Mouse (Mus musculus): ENCODE data around the gene Bmper. TPM values are rescaled to one million over a fixed set of nuclear protein-coding genes. Genes with fewer than 3 reads are reported as not detected.
A peak's percentile ranks its signal among the peaks of the same experiment; 100 is the strongest.

The Bmper gene
- total RNA-seq, 2 experiments from 2014 or later, result 3.6 to 5.1 TPM

DNA sequence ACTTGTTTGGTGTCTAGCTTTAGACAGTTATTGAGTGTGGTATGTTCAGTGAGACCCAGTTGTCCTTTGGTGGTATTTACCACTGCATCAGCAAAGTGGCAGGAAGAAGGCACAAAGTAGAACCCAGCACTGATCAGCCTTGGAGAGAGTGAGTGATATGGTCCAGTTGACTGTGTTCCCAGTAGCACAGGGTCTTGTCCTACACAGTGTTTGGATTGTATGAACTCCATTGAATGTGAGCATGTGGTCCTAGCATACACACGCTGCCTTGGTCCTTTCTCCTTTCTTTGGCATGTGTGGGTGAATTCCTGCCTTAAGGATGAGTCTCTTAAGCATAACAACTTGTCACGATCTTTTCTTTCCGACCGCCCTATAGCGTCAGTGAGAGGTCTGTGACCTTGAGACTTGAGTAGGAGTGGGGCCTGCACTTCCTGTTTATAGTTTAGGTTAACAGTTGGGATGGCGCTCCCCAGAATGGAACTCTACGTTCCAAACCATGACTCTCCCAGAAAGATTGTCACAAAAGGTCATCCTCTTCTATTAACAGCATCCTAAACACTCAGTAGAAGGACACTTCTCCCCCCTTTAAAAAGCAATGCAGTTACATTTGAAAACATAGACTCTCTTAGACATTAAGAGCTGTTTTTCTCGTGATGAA lies 10.7 kb downstream of the Bmper start:
- no peak for DNase-seq (ENCODE audit: low spot score)
- intact Hi-C loops (cut with DNase I), result no loop called here

DNA sequence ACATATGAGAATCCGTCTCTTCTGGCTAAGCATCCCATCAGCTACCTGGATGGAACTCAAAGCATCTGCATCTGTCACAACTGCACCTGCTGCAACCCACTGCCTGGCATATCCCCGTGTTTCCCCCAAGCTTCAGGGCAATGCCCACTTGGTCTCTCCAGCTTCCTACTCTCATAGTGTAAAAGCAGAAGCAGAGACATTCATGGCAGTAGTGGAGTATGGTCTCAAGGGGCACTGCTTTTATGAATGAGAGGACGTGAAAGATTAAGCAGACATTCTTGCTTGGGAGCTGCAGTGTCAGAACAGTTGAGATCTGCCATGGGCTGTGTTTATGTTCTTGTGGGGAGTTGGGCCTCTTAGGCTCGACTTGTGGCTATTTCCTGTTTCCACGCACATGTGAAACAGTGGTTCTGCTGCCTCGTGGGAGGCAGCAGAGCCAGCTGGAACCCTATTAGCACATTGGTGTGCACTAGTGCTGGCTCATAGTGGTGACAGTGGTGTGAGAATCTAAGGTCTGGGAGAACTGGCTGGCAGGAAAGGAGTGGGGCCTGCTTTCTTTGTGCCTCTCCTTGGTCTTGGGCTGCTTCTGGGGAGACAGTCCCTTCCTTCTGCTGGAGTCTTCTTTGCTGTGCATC lies 12.6 kb downstream of the Bmper start:
- DNase-seq (ENCODE audit: low spot score), result no peak

DNA sequence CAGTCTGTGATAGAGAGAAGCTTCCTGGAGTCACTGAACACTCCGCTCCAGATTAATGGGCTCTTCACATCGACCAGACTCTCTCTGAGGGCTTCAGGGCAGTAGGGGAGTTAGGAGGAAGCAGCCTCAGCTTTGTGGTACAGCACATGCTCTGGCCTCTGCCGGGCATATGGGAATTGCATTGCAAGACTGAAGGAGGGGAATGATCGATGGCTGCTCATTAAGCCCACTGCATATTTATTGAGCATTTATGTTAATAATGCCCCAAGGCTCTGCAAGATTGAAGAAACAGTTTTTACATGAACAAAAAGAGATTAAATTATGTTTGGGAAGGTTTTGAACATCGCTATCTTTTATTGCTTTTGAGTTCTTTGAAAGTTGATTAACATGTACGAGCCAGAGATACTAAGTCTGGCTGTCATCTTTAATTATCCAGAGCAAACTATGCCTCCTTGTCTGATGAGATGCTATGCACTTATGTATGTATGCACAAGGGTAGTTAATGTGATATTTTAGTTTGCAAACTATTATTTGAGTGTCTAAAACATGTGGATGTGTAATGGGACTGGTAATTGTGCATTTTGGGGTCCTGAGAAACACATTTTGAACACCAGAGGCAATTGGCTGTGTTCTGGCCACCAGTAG lies 13.9 kb downstream of the Bmper start:
- intact Hi-C loops (cut with DNase I), result no loop called here
- DNase-seq (ENCODE audit: low spot score), result no peak

More for the DNA sequence above, 12.6 kb downstream of the Bmper start:
- intact Hi-C loops (cut with DNase I), result no loop called here

DNA sequence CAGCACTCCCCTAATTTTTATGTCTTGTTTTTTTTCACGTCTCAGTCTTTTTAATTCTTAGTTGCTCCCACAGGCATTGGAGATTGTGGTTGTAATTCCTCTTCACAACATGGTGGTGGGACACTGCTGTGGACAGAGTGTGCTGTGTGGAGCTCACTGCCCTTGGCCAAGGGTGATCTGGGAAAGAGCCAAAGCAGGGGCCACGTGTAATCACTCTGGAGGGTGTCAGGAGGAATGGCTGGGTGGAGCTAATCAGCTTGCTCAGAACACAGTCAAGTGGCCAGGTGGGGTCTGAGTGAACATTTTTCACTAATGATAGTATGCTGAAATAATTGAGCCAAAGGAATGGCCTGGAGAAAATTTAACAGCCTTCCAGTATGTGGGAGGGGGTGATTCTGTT lies 16.1 kb downstream of the Bmper start:
- no peak for DNase-seq (ENCODE audit: low spot score)
- intact Hi-C loops (cut with DNase I), result no loop called here

DNA sequence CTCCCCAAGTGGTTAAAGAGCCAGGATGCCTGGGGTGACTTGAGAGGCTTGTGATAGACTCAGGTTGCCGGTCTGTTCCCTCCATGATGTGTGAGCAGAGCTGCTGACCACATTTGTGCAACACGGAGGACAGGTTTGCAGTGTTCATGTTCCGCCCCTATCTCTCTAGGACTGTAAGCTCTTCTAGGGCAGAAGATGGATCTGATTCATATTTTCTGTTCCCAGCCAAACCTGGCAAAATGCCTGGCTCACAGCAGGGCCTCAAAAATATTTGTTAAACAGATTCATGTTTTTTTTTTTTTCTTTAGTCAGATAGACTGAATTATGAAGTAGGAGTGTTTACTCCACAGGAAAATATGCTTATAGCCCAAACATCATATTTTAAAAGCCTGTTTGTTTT lies 20.0 kb downstream of the Bmper start:
- DNase-seq (ENCODE audit: low spot score), result no peak
- intact Hi-C loops (cut with DNase I), result loop anchor here (10.0 kb wide), 1 partner anchor 538 kb away; no protein-coding TSS in a partner anchor

DNA sequence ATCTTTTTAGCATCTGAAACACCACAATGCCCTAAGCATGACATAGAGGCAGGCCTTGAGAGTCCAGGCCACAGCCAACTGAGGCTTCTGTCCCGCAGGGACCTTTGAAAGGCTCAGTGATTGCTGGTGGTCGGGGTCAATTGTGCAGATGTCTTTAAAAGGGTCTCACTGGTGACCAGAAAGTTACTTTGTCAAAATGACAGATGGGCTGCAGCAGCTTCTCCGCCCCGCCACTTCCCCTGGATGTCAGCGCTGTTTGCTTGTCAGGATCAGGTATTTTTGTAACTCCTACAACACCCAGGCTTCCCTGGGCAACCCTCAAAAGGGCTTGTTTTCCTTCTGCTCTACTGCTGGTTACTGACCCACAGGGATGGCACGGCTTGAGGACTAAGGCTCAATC lies 21.0 kb downstream of the Bmper start:
- DNase-seq (ENCODE audit: low spot score), result no peak
- intact Hi-C loops (cut with DNase I), result loop anchor here (10.0 kb wide), 1 partner anchor 539 kb away; no protein-coding TSS in a partner anchor

DNA sequence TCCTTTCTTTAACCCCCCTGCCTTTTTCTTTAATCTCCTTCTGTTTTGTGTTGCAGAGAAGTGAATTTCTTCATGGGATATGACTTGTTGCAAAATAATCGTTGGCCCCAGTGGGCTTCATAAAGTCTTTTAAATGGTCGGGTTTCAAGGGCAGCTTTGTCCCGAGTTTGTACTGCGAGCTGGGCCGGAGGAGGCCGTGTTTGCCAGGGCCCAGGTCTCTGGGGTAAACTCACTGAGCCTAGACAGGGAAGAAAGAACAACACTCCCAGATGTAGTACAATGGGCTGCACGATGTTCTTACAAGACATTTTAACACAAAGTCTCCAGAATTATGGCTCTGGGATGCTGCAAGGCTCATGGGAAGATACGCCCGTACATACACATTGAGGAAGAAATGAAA lies 23.5 kb downstream of the Bmper start:
- DNase-seq (ENCODE audit: low spot score), result peak; percentile 45
- intact Hi-C loops (cut with DNase I), result loop anchor here (10.0 kb wide), 1 partner anchor 542 kb away; no protein-coding TSS in a partner anchor

DNA sequence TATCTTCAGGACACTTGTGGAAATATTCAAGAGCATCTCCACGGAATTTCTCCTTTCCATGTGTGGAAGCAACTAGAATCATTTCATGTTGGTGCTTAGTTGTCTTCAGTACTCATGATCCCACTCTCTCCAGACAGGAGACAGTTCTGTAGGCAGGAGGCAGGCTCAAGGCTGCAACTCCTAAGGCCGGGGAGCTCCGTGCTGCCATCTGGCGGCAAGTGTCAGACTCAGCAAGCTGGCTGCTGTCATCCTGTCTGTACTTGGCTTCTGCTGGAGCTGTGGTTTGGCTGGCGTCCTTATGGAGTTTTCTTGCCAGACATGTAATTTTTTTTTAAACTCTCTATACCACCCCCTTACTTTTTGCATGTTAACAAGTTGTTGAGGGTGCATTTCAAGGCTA lies 27.1 kb downstream of the Bmper start:
- peak; percentile 53 for DNase-seq (ENCODE audit: low spot score)
- intact Hi-C loops (cut with DNase I), result no loop called here

DNA sequence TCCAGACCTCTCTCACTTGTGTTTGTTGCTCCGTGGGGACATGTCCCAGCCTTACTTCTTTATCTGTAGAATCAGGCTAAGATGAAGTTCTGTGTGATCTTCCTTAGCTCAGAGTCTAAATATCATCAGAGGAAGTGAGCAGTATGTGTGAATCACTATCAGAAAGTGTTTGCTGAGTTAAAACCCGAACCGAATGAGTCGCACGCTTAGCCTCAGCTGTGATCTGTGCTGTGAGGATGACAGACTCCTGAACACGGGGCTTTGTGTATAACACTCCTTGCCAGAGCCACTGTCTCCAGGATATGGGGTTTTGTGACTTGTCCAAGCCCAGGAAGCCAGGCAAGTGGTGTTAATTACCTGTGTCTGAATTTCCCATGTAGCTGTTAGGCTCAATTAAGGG lies 28.1 kb downstream of the Bmper start:
- DNase-seq (ENCODE audit: low spot score), result no peak
- intact Hi-C loops (cut with DNase I), result no loop called here

DNA sequence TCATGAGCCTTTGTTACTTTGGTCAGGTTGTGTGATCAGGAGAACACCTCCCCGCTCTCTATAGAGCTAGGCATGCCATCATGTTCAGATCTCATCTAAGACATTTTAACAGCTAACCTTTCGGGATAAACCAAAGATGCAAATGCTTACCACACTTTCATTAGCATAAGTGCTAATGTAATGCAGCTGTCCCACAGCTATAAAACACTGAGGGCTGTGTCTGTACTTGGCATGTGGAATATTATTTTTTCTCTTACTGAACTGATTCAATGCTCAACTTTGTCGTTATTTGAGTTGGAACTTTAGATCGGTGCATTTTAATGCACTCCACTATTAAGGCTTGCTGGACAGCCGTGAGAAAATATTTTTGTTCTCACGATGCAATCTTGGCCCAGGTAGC lies 30.7 kb downstream of the Bmper start:
- intact Hi-C loops (cut with DNase I), result no loop called here
- no peak for DNase-seq (ENCODE audit: low spot score)

DNA sequence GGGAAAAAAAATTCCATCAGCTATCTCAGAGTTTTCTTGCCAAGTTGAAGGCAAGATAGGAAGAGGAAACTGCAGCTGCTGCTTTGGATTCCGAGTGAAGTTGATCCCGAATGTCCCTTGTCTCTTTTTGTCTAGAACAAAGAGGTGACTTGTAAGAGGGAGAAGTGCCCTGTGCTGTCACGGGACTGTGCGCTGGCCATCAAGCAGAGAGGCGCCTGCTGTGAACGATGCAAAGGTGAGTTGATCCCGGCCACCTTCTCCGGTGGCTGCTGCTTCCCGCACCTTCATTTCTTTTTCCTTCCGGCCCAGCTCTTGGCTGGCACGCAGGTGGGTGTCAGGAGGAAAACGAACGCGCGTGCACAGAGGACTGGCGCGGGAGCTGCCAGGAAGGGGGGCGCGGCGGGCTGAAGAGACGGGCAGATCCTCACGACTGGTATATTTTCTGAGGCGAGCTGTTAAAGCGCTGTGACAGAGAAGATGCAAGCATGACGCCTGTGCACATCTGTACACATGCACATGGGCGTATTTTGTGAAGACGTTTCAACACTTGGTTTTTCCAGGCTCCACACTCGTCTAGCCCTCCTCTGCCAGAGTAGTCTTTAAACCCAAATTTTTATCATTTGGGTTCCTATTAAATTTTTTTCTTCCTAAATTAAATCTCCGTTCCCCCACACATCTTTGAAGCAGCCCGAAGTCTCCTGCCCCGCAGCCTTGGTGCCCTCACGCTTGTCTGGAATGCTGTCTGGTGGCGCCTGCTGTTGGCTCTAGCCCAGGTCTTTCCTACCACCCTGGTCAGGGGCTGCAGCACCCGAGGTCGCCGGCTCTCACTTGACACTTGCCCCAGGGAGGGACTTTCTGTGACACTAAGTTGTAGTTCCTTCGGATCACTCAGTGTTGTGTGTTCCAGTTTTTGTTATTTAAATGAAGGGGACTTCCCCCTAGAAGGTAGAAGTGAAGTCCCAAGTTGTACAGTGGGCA lies 31.6 kb downstream of the Bmper start:
- intact Hi-C loops (cut with DNase I), result no loop called here

DNA sequence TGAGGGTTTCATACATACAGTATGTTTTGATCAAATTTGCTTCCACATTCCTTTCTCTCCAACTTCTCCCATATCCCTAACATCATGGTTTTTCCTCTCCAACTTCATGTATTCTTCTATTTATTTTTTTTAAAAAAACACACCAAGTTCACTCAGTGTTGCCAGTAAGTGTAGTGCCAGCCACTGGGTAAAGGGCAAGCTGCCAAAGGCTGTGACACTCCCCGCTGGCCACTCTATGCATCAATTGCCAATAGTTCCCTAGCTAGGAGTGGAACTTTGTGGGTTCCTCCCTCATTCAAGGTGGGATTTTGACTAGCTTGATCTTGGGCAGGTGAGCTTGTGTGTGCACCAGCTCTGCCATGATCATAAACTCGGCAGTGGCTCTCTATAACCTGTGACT lies 33.0 kb downstream of the Bmper start:
- DNase-seq (ENCODE audit: low spot score), result no peak
- intact Hi-C loops (cut with DNase I), result no loop called here

More for the DNA sequence above, 31.6 kb downstream of the Bmper start:
- no peak for DNase-seq (ENCODE audit: low spot score)

DNA sequence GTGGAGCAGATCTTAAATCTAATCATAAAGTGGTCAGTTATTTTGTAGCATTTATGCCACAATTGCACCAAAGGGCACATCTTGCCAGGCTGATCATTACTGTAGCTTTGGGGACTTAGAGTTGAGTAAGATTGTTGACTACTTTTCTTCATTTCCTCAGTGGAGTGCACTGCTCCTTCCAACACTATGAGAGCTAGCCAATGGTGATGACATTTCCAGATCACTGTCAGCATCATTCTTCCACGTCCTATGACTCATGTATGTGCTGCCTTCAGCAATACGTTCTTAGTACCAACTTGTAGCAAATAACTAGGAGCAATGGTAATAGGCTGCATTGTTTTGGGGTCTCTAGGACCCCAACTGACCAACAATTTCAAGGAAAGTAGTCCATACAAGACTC lies 33.7 kb downstream of the Bmper start:
- intact Hi-C loops (cut with DNase I), result no loop called here

DNA sequence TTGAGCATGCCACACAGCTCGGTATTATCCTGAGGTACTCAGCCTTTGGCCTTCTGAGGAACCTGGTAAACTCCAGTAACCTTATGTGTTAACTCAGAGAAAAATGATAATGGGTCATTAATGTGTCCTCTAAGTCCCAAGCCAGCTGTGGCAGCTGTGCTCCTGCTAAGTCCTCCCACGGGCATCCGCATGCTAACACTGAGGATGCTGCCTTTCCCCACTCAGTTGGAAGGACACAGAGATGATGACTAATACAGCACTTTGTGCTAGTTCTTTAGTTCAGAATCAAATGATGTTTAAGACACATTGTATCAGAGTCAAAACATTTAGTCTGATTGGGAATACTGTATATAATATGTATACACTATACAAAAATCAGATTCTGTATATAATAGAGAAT lies 39.0 kb downstream of the Bmper start:
- no peak for DNase-seq (ENCODE audit: low spot score)
- intact Hi-C loops (cut with DNase I), result no loop called here

More for the DNA sequence above, 33.7 kb downstream of the Bmper start:
- no peak for DNase-seq (ENCODE audit: low spot score)

DNA sequence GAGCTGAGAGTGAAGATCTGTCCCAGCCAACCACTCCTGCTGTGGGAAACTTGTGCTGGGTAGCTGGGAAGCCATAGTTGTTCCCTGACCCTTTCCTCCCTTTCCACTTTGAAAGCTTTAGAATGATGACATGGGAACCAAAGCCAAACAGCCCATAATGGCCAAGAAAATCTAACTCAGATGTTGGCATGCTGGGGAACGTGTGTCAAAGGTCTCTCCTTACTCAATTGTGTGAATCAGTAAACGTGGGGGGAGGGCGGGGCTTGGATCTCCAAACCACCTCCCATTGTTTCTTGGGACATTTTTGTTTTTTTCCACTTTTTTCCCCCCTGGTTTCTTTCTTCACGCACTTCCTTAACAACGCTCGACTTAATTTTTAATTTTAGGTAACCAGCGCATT lies 40.0 kb downstream of the Bmper start:
- intact Hi-C loops (cut with DNase I), result no loop called here

DNA sequence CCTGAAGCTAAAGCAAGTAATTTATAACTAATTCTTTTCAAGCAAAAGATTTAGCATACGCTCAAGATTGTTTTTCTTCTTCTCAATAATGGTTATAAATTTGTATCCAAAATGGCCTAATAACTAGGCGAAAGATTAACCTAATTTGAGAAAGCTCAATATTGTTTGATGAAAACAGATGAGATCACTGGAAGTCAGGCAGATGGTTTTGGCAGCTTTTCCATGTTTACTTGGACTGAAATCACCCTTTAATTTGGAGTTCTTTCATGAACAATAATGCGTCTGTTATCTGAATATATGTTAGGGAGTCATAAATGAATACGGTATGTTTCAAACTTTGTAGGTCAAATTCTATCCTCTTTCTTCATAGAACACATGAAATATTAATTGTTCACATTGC lies 41.6 kb downstream of the Bmper start:
- DNase-seq (ENCODE audit: low spot score), result no peak
- intact Hi-C loops (cut with DNase I), result no loop called here

More for the DNA sequence above, 40.0 kb downstream of the Bmper start:
- DNase-seq (ENCODE audit: low spot score), result no peak

DNA sequence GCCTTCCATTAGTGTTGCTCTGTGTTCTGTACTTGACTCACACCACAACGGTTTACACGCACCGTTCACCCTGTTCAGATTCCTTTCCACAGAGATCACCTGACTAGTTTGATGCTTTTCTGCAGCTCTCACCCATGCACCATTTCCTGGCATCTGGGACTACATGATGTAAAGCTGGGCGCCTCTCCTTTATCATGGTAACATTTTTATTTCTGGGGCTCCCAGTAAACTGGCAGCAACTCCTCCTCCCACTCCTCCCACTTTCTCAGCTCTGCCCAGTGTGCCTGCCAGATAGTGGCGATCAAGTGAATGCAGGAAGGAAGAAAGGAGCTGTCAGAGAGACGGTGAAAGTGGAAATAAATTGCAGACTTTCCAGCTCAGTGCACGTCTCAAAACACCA lies 45.7 kb downstream of the Bmper start:
- intact Hi-C loops (cut with DNase I), result no loop called here

DNA sequence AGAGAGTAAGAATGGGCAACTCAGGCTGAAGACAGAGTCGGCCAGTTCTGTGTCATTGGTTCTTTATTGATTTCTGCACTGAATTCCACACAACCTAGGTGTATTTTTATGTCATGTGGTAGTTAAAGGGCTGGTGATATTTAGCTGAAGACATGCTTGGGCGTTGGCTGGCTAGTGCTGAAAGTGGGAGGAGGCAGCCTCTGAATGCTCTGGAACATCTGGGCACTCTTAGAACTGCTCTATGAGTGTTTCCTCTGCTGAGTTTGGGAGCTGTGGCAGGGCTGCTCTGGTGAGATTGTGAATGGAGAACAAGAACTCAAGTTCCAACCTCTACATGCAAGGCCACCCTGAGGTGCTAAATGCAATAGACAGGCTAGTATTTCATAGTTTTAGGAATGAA lies 46.2 kb downstream of the Bmper start:
- intact Hi-C loops (cut with DNase I), result no loop called here
- no peak for DNase-seq (ENCODE audit: low spot score)

More for the DNA sequence above, 45.7 kb downstream of the Bmper start:
- DNase-seq (ENCODE audit: low spot score), result no peak

DNA sequence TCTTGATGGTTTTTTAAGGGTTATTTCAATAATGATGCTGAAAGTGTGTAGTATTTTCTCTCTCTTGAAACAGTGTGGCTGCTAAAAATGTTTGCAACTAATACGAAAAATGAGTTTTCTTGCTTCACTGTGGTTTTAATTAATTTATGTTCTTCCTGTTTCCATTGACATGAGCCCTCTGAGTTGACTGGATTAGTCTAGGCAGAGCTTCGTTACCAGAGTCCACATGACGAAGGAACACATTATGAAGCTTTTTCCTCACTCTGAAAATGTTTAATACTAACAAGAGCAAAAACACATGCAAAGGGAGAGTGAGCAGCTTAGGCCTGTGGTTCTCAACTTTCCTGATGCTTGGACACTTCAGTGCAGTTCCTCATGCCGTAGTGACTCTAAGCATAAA lies 53.4 kb downstream of the Bmper start:
- DNase-seq (ENCODE audit: low spot score), result no peak
- intact Hi-C loops (cut with DNase I), result no loop called here

DNA sequence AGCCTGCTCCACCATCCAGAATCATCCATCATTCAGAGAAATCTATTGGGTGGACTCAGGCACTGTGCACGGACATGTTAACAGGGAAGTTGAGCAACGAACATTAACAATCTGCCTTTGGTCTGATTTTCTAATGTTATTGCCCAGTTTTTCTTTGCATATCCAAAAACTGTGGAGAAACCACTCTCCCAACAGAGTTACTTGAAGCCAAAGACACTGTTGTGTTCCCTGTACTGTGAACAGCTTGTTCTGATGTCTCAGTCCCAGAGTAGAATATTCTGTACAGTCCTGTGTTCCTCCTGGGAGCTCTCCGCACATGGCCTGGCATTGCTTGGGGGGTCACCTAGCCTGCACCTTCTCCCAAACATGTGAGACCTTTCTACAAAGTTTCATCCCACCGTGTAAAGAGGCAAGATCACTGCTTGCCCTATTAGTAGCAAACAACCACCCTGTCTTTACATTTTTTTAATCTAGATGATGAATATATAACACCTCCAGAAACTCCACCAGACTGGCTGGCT lies 62.1 kb downstream of the Bmper start:
- intact Hi-C loops (cut with DNase I), result no loop called here

More for the DNA sequence above, 62.1 kb downstream of the Bmper start:
- no peak for DNase-seq (ENCODE audit: low spot score)
